Mouse (Mus musculus): ENCODE measurements around the gene Dcaf8. TPM values are rescaled to one million over a fixed set of nuclear protein-coding genes. Genes with fewer than 3 reads are reported as not detected.
A peak's percentile ranks its signal among the peaks of the same experiment; 100 is the strongest.

Gene Dcaf8
- polyA plus RNA-seq, 1 experiment from 2014 or later, result 48.3 TPM

DNA sequence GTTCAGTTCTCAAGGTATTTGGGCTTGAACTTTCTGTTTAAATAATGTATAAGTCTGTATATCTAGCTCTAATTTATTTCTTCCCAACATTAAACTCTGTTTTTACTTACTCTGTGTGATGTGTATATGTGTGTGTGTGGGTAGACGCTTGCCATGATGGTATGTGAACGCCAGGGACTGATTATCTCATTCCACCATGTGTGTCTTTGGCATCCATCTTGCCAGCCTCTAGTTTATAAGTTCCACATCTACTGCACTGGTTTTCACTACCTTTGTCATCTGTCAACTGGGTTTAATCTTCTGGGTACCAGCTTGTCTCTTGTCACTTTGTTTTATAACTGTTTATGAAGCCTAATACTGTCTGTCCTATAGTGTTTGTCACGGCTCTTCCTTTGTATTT lies 7.6 kb downstream of the Dcaf8 start:
- Histone ChIP-seq H3K36me3 (replicated peaks; ENCODE audit: insufficient read depth, low read length) (peaks cover 53% of the 10 kb centered on the region), H3K9me3 (ENCODE audit: low read length) (no peaks in the 10 kb centered on the region), H3K4me3 (ENCODE audit: low read depth, low read length) (no peak overlapping the region), H3K4me1 (ENCODE audit: insufficient read depth) (peaks cover 9% of the 10 kb centered on the region), H3K9ac (replicated peaks) (no peak overlapping the region), H3K4me2 (ENCODE audit: low read depth, low read length) (no peak overlapping the region), H3K27ac (ENCODE audit: low read depth) (no peak overlapping the region; the same call in 1 of the 2 replicates), H3K27me3 (ENCODE audit: insufficient read depth, low read length) (no peaks in the 10 kb centered on the region)
- no peak for DNase-seq
- TF ChIP-seq EP300 (IDR thresholded peaks at IDR 0.05; ENCODE audit: low read depth) (no peak), CTCF (IDR thresholded peaks at IDR 0.05; ENCODE audit: low read depth) (no peak)
- no peak; the same call in 1 of the 2 replicates for ATAC-seq
- 75% methylated on average over 3 of the region's 3 CpGs for WGBS (ENCODE audit: insufficient replicate concordance)

DNA sequence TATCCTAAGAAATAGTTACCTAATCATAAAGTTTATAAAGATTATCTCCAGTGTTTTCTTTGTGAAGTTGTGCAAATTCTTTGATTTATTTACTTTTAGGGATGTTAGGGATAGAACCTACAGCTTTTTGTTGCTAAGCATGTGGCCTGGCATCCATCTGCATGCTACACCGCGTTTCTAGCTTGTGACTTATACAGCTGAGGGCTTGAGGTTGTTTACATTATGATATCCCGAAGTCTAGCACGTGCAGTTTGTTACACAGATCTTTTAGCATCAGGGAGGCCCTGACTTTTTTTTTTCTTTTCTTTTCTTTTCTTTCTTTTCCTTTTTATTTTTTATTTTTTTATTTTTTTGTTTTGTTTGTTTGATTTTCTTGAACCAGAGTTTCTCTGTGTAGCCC lies 12.1 kb downstream of the Dcaf8 start:
- TF ChIP-seq EP300 (IDR thresholded peaks at IDR 0.05; ENCODE audit: low read depth) (no peak), CTCF (IDR thresholded peaks at IDR 0.05; ENCODE audit: low read depth) (no peak)
- H3K4me2 ChIP-seq (ENCODE audit: low read depth, low read length), result no peak overlapping the region
- H3K9me3 ChIP-seq (ENCODE audit: low read length), result no peaks in the 10 kb centered on the region
- H3K4me3 ChIP-seq (ENCODE audit: low read depth, low read length), result no peak overlapping the region
- DNase-seq, result no peak
- no peak for ATAC-seq
- WGBS (ENCODE audit: insufficient replicate concordance), result 68% methylated on average over 4 of the region's 4 CpGs
- H3K27me3 ChIP-seq (ENCODE audit: insufficient read depth, low read length), result no peaks in the 10 kb centered on the region
- peaks cover 6% of the 10 kb centered on the region for H3K4me1 ChIP-seq (ENCODE audit: insufficient read depth)
- peaks cover 16% of the 10 kb centered on the region for H3K36me3 ChIP-seq (replicated peaks; ENCODE audit: insufficient read depth, low read length)
- no peak overlapping the region for H3K9ac ChIP-seq (replicated peaks)
- no peak overlapping the region for H3K27ac ChIP-seq (ENCODE audit: low read depth)

DNA sequence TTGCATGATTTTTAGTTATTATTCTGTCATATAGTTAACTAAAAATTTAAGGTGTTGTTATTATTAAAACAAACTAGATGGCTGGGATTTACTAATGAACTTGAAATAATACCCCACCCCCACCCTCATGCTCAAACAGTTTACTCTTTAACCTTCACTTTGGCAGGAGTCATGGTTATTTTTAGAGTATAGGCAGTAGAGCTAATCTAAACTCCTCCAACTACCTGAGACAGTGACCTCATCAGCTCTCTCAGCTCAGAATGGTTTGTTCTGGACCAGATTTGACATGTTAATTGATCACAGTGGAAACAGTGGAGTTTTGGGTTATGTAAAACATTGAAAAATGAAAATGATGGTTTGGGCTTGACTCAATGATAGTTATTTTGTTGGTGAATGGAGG lies 12.6 kb downstream of the Dcaf8 start:
- TF ChIP-seq CTCF (IDR thresholded peaks at IDR 0.05; ENCODE audit: low read depth) (no peak), EP300 (IDR thresholded peaks at IDR 0.05; ENCODE audit: low read depth) (no peak)
- Histone ChIP-seq H3K27ac (ENCODE audit: low read depth) (no peak overlapping the region), H3K36me3 (replicated peaks; ENCODE audit: insufficient read depth, low read length) (peaks cover 16% of the 10 kb centered on the region), H3K4me2 (ENCODE audit: low read depth, low read length) (no peak overlapping the region), H3K4me1 (ENCODE audit: insufficient read depth) (peaks cover 6% of the 10 kb centered on the region), H3K27me3 (ENCODE audit: insufficient read depth, low read length) (no peaks in the 10 kb centered on the region), H3K9ac (replicated peaks) (no peak overlapping the region), H3K9me3 (ENCODE audit: low read length) (no peaks in the 10 kb centered on the region), H3K4me3 (ENCODE audit: low read depth, low read length) (no peak overlapping the region)
- DNase-seq (no peak), ATAC-seq (peak; percentile 71)

DNA sequence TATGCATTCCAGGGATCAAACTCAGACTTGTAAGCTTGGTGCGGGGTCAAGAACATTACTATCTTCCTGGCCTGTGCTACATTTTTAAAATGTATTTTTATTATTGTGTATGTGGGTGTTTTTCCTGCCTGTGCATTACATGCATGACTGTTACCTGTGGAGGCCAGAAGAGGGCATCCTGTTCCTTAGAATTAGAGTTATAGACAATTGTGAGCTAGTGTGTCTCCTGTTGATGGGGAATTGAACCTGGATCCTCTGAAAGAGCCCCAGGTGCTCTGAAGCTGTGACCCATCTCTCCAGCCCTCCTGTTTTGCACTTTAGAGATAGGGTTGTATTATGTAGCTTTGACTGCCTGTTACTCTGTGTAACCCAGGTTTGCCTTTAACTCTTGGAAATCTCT lies 14.1 kb downstream of the Dcaf8 start:
- no peak overlapping the region for H3K27ac ChIP-seq (ENCODE audit: low read depth)
- no peak overlapping the region for H3K4me2 ChIP-seq (ENCODE audit: low read depth, low read length)
- no peaks in the 10 kb centered on the region for H3K27me3 ChIP-seq (ENCODE audit: insufficient read depth, low read length)
- no peak overlapping the region for H3K9ac ChIP-seq (replicated peaks)
- DNase-seq (no peak), ATAC-seq (no peak)
- H3K4me3 ChIP-seq (ENCODE audit: low read depth, low read length), result no peak overlapping the region
- H3K4me1 ChIP-seq (ENCODE audit: insufficient read depth), result peaks cover 6% of the 10 kb centered on the region
- H3K9me3 ChIP-seq (ENCODE audit: low read length), result no peaks in the 10 kb centered on the region
- peaks cover 22% of the 10 kb centered on the region for H3K36me3 ChIP-seq (replicated peaks; ENCODE audit: insufficient read depth, low read length)
- 87% methylated on average over 1 of the region's 1 CpGs for WGBS (ENCODE audit: insufficient replicate concordance)
- TF ChIP-seq EP300 (IDR thresholded peaks at IDR 0.05; ENCODE audit: low read depth) (no peak), CTCF (IDR thresholded peaks at IDR 0.05; ENCODE audit: low read depth) (peak; percentile 63)

DNA sequence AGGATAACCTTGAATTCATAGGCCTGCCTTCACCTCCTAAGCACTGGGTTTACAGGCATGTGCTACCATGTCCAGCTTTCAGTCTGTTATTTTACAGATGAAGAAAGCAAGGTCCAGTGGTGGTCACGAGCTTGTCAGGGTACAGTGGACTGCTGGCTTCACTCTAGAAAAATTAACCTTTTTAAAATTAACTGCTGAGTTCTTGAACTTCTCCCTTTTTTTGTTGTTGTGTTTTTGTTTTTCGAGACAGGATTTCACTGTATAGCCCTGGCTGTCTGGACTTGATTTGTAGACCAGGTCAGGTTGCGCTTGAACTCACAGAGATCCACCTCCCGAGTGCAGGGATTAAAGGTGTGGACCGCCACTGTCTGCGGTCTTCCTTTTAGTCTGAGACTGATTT lies 15.1 kb downstream of the Dcaf8 start:
- no peaks in the 10 kb centered on the region for H3K9me3 ChIP-seq (ENCODE audit: low read length)
- no peak for DNase-seq
- peaks cover 30% of the 10 kb centered on the region for H3K36me3 ChIP-seq (replicated peaks; ENCODE audit: insufficient read depth, low read length)
- H3K4me3 ChIP-seq (ENCODE audit: low read depth, low read length), result no peak overlapping the region
- peaks cover 6% of the 10 kb centered on the region for H3K4me1 ChIP-seq (ENCODE audit: insufficient read depth)
- TF ChIP-seq CTCF (IDR thresholded peaks at IDR 0.05; ENCODE audit: low read depth) (no peak), EP300 (IDR thresholded peaks at IDR 0.05; ENCODE audit: low read depth) (no peak)
- no peaks in the 10 kb centered on the region for H3K27me3 ChIP-seq (ENCODE audit: insufficient read depth, low read length)
- H3K9ac ChIP-seq (replicated peaks), result no peak overlapping the region
- no peak for ATAC-seq
- 78% methylated on average over 6 of the region's 6 CpGs for WGBS (ENCODE audit: insufficient replicate concordance)
- no peak overlapping the region for H3K27ac ChIP-seq (ENCODE audit: low read depth)
- no peak overlapping the region for H3K4me2 ChIP-seq (ENCODE audit: low read depth, low read length)

DNA sequence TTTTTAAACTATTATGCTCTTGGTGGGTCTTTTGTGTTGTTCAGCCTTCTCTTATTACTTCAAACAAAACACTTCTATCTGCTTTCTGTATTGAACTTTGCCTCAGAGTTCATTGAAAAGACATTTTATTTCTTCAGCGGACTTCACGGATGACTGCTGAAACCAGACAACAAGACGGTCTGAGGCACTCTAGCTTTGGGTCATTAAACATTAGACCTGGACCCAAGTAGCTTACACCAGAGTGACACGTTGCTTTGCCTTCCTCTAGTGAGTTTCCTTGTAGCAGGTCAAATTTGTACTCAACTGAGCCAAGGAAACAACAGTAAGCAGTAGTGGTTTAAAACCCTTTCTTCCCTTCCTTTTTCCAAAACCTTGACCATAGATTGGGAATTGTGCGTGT lies 20.0 kb downstream of the Dcaf8 start:
- Histone ChIP-seq H3K4me1 (ENCODE audit: insufficient read depth) (peaks cover 3% of the 10 kb centered on the region; the same call in 1 of the 2 replicates), H3K27ac (ENCODE audit: low read depth) (no peak overlapping the region), H3K9ac (replicated peaks) (no peak overlapping the region), H3K4me2 (ENCODE audit: low read depth, low read length) (no peak overlapping the region), H3K36me3 (replicated peaks; ENCODE audit: insufficient read depth, low read length) (peaks cover 69% of the 10 kb centered on the region), H3K4me3 (ENCODE audit: low read depth, low read length) (no peak overlapping the region), H3K9me3 (ENCODE audit: low read length) (no peaks in the 10 kb centered on the region), H3K27me3 (ENCODE audit: insufficient read depth, low read length) (no peaks in the 10 kb centered on the region)
- 93% methylated on average over 5 of the region's 5 CpGs for WGBS (ENCODE audit: insufficient replicate concordance)
- no peak for DNase-seq
- TF ChIP-seq EP300 (IDR thresholded peaks at IDR 0.05; ENCODE audit: low read depth), result no peak
- no peak for TF ChIP-seq CTCF (IDR thresholded peaks at IDR 0.05; ENCODE audit: low read depth)
- no peak for ATAC-seq

DNA sequence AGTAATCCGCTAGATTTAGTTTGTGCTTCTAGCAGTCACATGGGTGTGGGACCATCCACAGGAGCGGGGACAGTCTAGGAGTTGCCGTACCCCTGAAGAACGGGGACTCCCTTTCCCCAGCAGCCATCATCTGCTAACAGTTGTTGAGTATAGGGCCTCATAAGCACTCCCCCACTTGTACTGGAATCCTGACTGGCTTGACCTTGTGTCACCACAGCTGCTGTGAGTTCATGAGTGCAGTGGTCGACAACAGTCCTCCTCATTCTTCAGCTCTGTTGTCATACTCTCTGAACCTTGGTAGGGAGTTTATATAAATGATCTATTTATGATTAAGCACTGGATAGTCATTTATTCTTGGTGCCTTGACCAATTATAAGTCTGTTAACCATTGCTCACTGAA lies 21.9 kb downstream of the Dcaf8 start:
- TF ChIP-seq CTCF (IDR thresholded peaks at IDR 0.05; ENCODE audit: low read depth), result no peak
- ATAC-seq (no peak), DNase-seq (no peak)
- Histone ChIP-seq H3K4me1 (ENCODE audit: insufficient read depth) (no peaks in the 10 kb centered on the region), H3K27ac (ENCODE audit: low read depth) (no peak overlapping the region), H3K36me3 (replicated peaks; ENCODE audit: insufficient read depth, low read length) (peaks cover 85% of the 10 kb centered on the region), H3K9ac (replicated peaks) (no peak overlapping the region), H3K27me3 (ENCODE audit: insufficient read depth, low read length) (no peaks in the 10 kb centered on the region), H3K4me3 (ENCODE audit: low read depth, low read length) (no peak overlapping the region), H3K4me2 (ENCODE audit: low read depth, low read length) (no peak overlapping the region), H3K9me3 (ENCODE audit: low read length) (no peaks in the 10 kb centered on the region)
- 93% methylated on average over 5 of the region's 5 CpGs for WGBS (ENCODE audit: insufficient replicate concordance)

Measured in liver, postnatal 0 days (tissue).